Mouse (Mus musculus) right cerebral cortex, postnatal 4 days (tissue): Measurements from ENCODE around the gene Pycr1.
A peak's percentile ranks its signal among the peaks of the same experiment; 100 is the strongest.

Experiments used
- DNase-seq: peaks from one replicate; pipeline ENCODE4 v3.0.0-alpha.2; 2022

Gene Pycr1

DNA sequence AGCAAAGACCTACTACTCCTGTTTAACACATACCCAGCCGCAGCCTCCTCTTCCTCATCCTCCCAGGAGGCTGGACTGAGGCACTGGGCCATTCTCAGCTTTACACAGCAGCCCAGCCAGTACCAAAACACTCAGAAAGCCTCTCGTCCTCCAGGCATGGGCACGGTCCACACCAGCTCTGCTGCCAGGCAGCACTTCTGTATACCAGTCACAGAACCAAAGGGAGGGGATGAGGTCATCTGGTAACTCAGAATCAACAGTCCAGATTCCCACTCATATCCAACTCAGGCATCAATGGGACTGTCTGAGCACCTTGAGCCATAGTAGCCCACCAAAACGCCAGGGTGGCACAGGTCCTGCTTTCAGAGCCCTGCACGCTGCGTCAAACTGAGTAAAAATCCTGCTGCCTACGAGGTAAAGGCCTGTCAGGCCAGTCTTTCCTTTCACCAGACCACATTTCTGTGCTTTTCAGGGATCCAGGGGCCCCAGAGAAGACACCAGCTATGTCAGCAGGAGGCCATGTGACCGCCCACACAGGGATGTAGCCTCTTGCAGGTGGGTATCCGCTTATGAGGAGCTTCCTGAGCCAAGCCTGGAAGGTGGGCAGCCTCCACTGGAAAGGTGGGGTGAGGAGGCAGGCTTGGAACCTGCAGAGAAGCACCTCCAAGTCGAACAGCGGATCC lies 16.6 kb downstream of the Pycr1 start:
- DNase-seq: no peak

DNA sequence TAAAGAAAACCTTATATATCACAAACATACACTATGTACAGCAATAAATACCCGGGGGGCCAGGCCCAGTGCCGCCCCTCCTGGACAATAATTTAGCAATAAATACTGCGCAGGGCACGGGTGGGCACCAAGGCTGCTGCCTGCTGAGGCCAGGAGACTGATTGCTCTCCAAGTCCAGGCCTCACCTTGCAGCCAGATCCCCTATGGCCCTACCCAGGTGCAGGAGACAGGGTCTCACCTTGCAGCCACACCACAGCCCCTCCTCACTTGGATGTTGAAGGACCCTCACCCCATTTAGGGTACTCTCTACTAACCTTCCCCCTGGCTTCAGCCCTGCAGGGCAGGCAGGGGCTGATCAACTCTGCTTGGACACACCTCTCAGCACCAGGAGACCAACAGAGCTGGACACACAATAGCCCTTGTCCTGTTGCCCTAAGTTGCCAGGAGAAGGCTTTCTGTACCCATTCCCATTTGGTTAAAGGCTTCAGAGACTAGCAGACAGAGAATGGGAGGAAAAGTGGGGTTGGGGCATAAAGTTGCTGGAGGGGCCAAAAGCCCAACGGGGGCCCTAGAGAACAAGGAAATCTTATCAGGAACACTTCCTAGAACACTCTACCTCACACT lies 18.3 kb downstream of the Pycr1 start, which contains the start of gene Sirt7:
Sirt7 (minus strand) TSS at position 89 of the 624 bp plus-strand sequence.
- DNase-seq: no peak

DNA sequence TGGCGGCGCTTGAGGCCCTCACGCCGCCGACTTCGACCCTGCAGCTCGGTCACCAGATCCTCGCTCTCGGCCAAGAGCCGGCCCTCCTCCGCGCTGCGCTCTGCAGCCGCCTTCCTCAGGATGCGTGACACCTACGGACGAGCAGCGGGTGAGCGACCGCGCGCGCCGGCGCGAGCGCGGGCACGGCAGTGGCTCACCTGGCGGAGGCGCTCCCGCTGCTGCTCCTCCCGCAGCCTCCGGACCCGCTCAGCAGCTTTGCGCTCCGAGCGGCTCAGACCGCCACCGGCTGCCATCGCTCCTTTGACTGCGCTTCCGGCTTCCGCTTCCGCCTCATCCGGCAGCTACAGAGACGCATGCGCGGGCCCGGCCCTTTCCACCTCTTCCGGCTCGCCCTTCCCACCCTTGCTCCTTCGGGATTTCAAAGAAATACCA lies 18.9 kb downstream of the Pycr1 start:
- peak; percentile 85 for DNase-seq

DNA sequence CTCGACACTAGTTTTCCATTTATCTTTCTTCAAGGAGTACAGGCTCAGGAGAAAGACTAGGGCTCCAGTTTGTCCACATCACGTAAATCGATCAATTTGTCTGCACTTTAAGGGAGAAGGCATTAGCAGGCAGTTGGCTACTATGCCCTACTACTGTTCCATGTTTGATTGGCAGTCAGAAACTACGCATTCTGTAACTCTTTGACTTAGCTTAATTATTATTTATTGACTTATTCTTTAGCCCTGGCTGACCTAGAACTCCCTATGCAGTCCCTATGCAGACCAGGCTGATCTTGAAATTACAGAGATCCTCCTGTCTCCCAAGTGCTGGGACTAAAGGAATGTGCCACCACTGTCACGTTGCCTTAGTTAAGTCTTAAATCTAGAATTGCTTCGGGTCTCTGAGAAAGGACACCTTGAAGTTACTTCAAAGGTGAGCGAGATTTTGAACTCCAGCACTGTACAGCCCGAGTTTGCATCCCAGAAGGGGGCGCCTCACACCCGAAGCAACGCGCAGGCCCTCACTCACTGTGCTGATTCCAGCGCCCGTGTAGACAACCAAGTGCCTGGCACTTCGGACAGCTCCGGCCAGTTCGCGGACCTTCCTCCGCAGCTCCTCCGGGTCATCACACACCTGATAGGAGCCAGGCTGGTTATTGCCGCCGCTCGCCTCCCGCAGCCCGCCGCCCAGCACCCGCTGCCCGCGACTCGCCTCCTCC lies 19.4 kb downstream of the Pycr1 start:
- DNase-seq: peak; percentile 66

DNA sequence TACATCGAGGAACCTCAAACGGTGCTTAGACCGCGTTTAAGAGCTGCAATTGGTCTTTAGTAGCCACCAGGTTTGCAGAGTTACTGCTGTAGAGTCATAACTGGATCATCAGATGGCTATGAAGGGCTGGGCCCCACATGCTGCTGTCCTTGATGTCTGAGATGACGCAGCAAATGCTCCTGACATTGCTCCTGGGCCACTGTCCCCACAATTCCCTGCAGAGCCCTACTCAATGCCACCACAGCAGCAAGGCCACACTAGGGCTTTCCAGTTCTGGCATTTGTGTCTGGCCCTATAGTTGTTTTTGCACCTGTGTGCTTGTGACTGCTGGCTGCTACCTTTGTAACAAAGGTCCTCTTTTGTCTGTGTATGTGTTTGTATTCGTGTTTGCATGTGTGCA lies 20.8 kb downstream of the Pycr1 start:
- DNase-seq: no peak

DNA sequence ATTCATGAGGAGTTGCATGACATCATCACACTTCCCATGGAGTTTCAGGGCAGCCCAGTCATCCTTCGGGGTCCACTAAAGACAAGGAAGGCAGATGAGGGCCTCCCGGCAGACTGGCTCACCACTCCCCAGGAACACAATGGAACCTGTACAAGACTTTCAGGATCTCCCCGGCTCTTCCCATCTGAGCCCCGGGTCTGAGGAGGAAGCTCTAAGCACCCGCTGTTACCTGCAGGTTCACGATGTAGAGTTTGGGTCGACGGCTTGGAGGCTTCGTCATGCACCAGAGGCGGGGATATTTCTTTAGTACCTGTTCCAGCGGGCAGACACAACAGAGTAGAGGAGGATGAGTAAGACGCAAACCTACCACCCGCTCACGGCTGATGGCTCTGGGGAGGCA lies 23.4 kb downstream of the Pycr1 start:
- DNase-seq: no peak

DNA sequence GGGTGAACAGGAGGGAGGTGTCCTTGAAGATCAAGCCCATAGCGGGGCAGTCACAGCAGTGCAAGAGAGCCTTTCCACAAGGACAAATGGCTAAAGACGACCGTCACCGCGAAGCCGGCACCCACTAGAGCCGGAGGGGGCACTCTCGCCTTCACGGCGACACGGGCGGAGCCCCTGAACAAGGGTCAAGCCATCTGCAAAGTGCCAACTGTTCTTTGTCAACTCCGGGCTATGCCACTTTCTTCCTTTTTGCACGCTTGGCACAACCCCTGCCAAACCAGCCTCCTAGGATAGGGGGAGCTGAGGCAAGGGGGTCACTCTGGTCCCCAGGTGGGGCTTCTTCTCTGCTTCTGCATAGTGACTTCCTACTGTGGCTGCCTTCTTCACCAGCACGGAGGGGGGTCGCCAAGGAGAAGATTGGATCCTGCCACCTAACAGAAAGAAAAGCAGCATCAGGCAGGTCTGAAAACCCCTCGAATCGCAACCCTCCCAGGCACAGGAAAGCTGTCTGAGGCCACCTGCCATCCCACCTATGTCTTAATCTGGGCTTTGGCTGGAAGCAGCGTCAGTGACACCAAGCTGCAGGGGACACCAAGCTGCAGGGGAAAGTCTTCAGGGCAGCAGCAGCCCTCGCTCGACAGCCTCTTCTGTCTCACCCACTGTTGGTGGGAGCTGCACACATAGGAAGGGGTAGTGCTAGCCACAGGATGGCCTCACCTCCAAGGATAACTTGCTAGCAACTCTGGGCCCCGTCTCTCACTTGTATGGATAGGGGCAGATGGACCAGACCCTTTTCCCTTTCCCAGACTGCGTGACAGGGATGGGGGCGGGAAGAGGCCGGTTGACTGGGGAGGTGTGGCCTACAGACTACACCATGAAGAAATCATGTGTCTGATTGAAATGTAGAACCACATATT lies 24.7 kb downstream of the Pycr1 start:
- DNase-seq: no peak

DNA sequence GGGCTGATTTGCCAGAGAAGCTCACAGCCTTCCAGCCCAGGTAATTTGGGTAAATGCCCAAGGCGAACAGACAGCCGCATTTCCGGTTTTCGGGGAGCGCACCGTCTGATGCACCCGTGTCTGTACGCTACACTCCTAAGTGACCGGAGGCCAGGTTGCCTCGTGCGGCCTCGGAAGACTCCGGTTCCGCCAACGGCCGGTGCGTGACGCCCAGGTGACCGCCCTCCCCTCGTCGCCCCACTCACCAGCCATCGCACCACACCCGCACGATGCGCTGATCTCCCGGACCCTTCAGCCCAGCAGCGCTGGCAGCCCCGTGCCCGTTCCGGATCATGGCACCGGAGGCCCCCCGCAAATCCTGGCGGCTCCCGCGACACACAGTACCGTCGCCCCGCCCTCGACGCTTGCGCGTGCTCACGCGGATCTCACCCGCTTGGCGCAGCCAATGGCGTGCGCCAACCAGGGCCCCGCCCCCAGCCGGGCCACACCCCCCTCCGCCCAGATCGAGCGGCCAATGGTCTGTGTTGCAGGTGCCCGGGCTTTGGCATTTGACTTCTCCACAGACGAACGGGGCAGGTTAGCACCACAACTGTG lies 26.0 kb downstream of the Pycr1 start, which contains the start of gene Pcyt2:
Pcyt2 (minus strand) TSS at position 418 of the 594 bp plus-strand sequence.
- peak; percentile 88 for DNase-seq

DNA sequence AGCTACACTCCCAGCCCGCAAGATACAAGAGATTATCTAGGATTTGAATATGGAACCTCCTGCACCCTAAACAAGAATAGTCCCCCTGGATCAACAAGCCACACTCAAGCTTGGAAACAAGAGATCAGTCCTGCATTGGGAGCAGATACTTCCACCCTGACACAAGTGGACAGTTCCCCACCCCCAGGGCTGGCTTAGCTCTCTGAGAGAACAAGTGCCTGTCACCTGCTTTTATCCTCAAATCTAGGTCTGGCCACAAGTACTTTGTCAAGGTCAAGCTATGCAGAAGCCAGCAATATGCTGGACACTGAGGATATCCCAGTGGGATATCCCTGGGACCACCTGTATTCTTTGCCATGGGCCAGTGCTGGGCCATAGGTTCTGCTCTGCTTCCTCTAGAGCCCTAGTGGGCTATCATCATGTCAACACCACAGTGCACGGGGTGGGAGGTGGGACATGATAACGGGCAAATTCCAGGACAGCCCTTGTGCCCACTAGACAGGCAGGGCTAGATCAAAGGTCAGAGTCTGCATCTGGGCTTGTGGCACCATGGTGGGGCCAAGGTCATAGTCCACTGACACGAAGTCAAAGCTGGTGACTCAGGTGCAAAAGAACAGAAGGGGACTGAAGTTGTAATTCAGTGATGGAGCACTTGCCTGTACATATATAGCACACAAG lies 26.8 kb downstream of the Pycr1 start:
- DNase-seq: no peak

DNA sequence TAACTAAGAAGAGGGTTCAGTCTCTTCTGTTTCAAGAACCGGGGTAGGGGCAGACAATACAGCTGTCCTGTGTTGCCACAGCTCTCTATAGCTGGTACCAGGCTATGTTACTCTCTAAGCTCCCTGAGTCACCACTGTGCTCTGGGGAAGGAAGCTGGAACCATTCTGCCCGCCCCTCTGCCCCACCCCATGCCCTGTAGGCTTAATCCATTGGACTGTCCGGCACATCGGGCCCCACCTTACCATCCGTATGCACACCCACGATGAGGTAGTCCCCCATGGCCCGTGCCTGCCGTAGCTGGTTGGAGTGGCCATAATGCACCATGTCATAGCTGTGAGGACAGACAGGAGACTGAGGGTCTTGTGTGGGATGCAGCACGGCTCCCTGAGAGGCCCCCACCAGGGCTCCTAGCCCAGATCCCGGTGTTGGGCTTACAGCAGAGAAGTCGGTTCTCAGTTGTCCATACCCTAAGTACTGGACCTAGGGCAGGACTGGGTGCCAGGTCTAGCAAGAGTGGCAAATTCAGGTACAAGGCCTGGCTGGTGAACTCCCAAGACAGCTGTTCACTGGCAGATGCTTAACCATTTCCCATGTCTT lies 27.9 kb downstream of the Pycr1 start:
- DNase-seq: no peak

DNA sequence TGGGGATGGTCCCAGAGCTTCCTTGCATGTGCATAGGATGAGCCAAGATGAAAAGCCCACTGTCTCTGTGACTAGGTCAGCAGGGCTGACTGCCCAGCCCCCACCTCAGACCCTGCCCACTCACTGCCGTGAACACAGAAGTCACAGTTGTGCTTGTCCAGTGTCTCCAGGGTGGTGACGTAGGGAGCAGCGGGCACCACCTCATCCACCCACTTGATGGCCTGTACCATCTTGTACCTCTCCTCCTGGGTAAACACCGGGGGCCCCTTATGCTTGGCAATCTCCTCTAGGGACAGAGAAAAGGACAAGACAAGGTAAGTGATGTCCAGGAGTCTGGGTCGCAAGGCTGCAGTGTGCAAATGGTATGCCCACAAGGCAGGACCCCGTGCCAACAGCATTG lies 28.4 kb downstream of the Pycr1 start:
- DNase-seq: no peak

DNA sequence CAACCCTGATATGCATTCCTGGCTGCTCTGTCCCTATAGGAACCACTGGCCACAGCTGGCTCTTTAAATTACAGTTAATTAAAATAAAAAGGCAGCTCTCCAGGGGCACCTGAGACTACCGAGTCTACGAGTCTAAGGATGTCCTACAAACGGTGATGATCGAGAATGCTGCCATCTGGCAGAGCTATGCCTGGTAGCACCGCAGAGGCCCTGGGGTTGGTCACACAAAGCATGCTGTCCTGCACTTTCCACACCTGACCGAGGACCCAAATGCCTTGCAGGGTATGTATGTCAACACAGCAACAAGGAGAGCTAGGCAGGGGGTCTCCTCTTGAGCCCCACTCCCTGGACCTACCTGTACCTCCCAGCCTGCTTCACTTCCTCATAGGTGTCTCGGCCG lies 29.6 kb downstream of the Pycr1 start:
- DNase-seq: no peak

DNA sequence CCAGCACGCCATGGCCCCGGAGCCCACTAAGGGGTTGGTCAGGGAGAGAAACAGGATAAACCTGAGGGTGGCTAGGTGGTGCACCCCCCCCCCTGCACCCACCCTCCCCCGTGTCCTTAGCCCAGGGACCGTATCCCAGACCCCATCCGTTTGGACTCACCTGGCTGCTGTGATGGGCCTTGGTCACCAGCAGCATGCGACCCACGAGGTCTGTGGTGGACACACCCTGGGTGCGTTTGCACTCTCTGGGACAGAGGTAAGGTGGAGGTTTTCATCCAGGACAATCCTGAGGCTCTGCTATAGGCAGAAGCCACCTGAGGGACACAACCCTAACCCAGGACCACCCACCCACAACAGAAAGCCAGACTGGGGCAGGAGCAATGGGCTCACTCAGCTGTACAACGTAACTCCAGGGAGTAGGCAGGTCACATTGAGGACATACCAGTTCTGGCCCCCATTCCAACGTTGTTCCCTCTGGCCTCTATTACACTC lies 30.0 kb downstream of the Pycr1 start:
- no peak for DNase-seq

DNA sequence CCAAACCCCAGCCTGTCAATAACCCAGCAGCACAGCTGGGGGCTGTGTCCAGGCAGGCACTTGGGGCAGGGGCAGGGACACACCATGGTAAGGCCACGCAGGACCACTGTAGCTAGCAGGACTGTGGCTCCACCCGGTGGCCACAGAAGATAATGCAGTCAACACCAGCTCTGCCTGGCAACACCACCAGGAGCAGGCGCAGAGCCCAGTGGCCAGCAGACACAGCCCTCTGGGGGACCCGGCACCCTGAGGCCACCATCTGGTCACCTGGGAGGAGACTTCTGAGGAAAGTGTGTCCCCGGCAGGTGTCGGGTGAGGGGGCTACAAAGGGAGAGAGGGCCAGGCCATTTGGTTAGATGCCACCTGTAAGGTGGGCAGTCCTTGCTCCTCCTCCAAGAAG lies 30.8 kb downstream of the Pycr1 start:
- DNase-seq: peak; percentile 73

DNA sequence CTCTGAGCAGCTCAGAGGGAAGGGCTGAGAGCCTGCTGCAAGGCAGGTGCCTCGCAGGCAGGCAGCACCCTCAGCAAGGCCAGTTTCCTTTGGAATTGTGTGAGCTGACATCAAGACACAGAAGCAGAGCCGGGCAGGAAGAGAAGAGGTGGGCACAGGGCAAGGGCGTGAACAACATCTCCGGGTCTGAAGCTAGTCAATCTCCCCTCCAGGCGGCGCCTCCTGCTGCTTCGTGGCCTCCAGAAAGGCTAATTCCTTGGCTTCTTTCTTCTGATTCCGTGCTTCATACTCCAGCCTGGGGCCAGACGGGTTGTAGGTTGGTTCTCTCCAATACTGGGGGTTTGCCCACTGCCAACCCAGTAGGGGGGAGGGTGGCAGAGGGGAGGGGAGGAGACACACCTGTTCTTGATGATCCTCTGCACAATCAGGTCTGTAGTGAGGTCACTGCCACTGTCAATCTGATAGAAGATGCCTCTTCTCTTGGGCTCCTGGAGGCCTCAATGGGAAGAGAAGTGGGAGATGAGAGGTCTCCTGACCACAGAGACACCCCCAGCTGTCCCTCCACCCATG lies 33.0 kb downstream of the Pycr1 start:
- no peak for DNase-seq

DNA sequence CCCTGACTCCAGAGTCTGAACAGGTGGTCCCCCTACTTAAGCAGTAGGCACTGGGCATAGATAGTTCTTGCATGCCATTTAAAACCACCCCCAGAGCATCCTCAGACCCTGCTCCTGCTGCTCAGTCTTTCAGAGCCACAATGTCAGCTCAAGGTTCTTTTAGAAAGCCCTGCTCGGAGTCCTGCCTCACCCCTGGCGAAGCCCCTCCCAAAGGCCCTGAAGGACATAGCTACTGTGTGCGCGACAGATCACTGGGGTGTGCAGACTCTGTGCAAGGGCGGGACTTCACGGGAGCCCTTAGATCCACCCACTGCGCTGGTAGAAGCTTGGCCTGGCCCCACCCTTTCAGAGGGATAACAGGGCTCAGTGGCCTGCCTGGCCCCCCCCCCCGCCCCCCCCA lies 34.3 kb downstream of the Pycr1 start:
- DNase-seq: no peak

DNA sequence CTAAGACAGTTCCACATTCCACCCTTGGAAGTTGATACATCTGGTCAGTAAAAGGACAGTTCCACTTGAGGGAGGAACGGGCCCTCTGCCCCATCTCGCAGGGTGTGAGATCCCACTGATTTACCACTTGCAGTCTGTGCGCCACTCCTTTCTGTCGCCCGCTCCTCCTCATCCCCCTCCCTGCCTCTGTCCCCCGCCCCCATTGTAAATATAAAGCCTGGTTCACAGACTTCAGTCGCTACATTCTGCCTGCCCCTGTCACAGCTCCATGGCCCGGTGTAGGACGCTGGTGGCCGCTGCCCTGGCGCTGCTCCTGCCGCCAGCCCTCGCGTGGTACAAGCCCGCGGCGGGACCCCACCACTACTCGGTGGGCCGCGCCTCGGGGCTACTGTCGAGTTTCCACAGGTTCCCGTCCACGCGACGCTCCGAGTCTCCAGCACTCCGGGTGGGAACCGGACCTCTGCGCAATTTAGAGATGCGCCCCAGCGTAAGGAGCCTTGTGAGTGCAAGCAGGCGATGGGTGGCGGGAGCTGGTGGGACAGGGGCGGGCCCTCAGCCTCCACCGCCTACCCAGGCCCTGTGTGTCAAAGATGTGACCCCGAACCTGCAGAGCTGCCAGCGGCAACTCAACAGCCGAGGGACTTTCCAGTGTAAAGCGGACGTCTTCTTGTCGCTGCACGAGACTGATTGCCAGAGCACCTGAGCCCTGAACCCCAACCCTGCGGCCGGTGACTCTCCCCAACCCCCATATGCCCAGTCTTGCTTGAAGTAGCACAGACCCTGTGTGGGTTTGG lies 35.1 kb downstream of the Pycr1 start, which contains the start of gene Npb:
Npb (plus strand) TSS at position 237 of the 794 bp plus-strand sequence.
- no peak for DNase-seq

DNA sequence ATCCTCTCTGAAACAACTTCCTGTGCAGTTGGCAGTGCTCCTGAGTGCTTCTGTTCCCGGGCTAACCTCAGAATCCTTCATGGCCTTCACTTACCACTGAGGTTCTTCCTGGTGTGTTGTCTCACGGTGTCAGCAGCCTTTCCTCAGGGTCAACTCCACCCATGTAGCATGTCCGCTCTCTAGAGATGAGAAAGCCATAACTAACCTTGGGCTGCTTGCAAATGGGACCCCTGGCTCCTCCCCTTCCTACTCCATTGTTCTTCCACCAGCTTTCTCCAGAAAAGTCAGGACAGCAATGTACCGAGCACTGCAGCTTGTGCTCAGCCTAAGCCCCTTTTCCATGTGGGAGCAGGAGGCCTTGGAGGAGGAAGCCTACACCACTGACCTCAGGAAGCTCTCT lies 36.8 kb downstream of the Pycr1 start:
- no peak for DNase-seq

DNA sequence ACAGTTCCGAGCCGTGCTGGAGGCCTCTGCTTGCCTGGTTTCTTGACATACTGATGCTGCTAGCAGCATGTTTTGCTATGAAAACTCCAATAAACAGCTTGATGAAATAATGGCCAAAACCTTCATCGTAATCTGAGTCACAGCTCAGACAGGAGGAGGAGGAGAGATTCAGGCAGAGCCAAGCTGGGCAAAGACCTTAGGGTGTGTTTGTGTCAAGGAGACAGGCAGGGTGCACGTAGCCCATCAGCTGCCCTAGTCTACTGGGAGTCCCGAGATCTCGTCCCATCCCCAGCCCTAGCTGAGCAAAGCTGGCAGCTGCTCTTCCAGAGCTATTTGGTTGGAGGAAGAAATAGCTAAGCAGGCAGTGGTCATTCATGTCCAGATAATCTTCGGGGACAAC lies 37.9 kb downstream of the Pycr1 start:
- DNase-seq: no peak

DNA sequence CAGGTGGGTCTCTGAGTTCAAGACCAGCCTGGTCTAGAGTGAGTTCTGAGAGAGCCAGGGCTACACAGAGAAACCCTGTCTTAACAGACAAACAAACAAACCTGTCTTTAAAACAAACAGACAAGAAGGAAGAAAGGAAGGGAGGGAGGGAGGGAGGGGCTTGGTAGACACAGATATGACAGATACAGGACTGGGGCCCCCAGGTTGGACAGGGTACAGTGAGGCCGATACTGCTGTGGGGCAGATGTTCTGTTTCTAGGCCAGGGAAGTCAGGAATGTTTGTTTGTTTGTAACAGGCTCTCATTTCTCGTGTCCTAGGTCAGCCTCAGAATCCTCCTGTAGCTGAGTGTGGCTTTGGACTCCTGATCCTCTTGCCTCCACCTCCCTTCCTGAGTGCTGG lies 40.0 kb downstream of the Pycr1 start:
- DNase-seq: no peak
